Mouse (Mus musculus): ENCODE data around the gene Pdhb. TPM values are rescaled to one million over a fixed set of nuclear protein-coding genes. Genes with fewer than 3 reads are reported as not detected.
"Not testable (repeated sequence)": the region's sequence is repeated elsewhere in the genome, so short reads cannot be mapped to it uniquely, and the experiment has no call there.

The Pdhb gene
- polyA plus RNA-seq, 1 experiment, result 53.1 TPM

DNA sequence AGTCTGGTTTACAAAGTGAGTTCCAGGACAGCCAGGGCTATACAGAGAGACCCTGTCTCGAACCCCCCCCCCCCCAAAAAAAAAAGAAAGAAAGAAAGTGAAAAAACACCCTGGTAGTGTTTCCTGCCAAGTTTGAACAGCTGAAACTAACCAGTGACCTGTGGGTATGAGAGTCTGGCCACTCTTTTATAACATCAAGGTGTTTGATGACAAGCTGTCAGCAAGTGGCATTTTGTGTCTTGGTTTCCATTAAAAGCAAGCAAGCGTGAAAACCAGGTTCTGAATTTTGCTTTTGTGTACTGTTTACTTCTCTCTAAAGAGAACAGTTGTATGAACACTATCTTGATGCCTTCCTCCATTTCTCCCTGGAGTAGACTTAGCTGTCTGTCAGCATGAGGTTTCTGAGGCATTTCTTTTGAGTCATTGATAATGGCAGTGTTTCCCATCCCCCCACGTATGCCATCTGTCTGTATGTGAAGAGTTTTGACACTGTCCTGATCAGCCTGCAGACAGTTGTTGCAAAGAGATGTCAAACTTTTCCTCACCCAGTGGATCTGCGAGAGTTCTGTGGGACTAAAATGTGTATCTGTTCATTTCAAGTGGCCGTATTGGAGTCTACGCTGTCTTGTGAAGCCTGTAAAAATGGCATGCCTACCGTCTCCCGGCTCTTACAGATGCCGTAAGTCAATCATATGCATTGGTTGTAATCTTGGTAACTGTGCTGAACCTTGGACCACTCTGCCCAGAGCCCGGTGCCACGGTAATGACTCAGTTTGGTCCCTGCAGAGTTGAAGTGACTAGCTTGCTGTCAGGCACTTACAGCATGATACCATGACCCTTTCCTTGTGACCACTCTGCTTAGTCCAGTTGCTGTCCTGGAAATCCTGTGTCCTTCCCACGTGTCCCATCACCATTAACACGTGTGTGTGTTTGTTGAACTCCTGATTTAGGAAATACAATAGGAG, 26.9 kb downstream of the Pdhb start:
- no peak for TF ChIP-seq CTCF (IDR thresholded peaks at IDR 0.05; ENCODE audit: insufficient read depth, low read length)
- no peak for TF ChIP-seq POLR2A (IDR thresholded peaks at IDR 0.05; ENCODE audit: borderline replicate concordance, extremely low read depth, low read depth, low read length)
- 88% methylated on average over 13 of the region's 13 CpGs for WGBS
- Histone ChIP-seq H3K4me3 (replicated peaks; ENCODE audit: extremely low read depth, low read depth, low read length) (no peak overlapping the region), H3K4me1 (ENCODE audit: control insufficient read depth, insufficient read depth, low read length) (no peaks in the 10 kb centered on the region; the same call in 1 of the 2 replicates)
- DNase-seq, result no peak

DNA sequence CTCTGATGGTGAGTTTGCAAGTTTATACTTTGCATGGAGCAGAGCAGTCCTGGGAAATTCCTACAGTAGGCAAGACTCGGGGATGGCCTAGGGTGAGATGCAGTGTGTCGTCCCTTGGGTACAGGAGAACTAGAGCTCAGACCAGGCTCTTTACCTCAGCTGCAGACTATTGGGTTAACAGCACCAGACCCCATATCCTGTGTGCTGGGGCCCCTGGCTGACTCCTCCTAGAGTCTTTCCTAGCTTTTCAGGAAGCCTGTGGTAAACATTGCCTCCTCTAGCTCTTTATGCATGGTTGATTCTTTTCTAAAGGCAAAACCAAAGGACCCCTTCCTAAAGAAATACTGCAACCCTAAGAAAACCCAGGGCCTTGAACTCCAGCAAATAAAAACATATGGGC, 31.7 kb downstream of the Pdhb start:
- no peaks in the 10 kb centered on the region; the same call in 1 of the 2 replicates for H3K4me1 ChIP-seq (ENCODE audit: control insufficient read depth, insufficient read depth, low read length)
- TF ChIP-seq POLR2A (IDR thresholded peaks at IDR 0.05; ENCODE audit: borderline replicate concordance, extremely low read depth, low read depth, low read length) (no peak), CTCF (IDR thresholded peaks at IDR 0.05; ENCODE audit: insufficient read depth, low read length) (no peak)
- no peak for DNase-seq
- 73% methylated on average over 2 of the region's 2 CpGs for WGBS
- no peak overlapping the region for H3K4me3 ChIP-seq (replicated peaks; ENCODE audit: extremely low read depth, low read depth, low read length)

DNA sequence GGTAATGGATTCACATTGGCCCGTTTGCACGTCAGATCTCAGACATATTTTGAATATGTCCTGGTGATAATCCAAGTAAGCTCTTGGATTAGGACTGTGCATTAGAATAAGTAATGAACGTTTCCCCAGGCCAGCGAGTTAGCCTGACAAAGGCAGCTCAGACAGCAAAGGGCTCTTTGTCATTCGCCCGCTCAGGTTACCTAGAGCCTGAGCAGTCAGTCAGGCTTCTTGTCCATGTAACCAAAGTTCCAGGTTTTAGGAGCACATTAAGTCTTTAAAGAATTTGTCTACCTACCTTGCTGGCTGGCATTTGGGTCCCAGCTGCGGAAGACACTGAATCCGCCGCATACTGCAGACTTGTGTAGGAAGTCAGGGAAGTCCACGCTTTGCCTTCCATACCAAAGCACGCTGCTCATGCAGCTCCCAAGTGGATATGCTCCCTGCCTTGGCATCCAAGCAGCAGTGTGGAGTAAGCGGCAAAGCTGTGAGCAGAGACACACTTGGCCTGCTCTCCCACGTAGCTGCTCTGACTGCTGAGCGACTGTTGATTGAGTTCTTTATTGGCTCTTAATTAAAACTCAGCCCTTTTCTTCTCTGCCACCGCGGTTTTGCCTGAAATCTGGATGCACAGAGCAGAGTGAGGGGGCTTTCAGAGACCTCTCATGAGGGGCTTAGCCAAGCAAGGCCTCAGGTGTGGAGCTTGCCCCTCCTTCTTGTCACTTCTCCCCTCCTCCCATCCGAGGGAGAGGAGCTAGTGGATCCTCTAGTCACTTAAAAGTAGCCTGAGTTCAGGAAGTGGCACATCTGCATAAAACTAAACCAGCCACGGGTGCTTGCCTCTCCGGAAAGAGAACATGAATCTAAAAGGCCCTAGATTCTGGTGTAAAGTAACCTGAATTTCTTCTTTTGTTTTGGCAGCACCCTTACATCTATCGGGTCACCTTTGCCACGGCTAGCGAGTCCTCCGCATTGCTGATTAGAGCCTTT, 32.8 kb downstream of the Pdhb start:
- no peaks in the 10 kb centered on the region; the same call in 1 of the 2 replicates for H3K4me1 ChIP-seq (ENCODE audit: control insufficient read depth, insufficient read depth, low read length)
- no peak for DNase-seq
- 83% methylated on average over 23 of the region's 23 CpGs for WGBS
- H3K4me3 ChIP-seq (replicated peaks; ENCODE audit: extremely low read depth, low read depth, low read length), result no peak overlapping the region
- TF ChIP-seq POLR2A (IDR thresholded peaks at IDR 0.05; ENCODE audit: borderline replicate concordance, extremely low read depth, low read depth, low read length) (no peak), CTCF (IDR thresholded peaks at IDR 0.05; ENCODE audit: insufficient read depth, low read length) (no peak)

DNA sequence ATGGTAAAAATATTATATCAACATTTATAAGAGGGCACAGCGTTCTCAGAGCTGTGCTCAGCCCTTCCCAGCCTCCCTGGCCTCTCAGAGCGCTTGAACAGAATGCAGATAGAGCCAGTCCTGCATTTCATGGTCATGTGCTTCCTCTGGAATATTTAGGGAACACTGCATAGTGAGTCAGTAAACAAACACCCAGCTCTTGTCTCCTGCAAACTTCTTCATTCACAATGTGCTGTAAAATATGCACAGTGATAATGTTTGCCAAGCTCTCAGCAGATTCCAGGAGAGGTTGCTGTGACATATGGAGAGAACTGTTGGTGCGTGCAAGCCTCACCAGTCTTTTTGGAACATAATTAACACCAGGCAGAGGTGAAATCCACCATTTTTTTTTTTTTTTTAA, 37.7 kb downstream of the Pdhb start:
- WGBS, result 49% methylated on average over 3 of the region's 3 CpGs
- DNase-seq, result peak; percentile 11
- TF ChIP-seq CTCF (IDR thresholded peaks at IDR 0.05; ENCODE audit: insufficient read depth, low read length), result no peak
- no peak for TF ChIP-seq POLR2A (IDR thresholded peaks at IDR 0.05; ENCODE audit: borderline replicate concordance, extremely low read depth, low read depth, low read length)
- Histone ChIP-seq H3K4me1 (ENCODE audit: control insufficient read depth, insufficient read depth, low read length) (peaks cover 8% of the 10 kb centered on the region; the same call in 1 of the 2 replicates), H3K4me3 (replicated peaks; ENCODE audit: extremely low read depth, low read depth, low read length) (no peak overlapping the region)

DNA sequence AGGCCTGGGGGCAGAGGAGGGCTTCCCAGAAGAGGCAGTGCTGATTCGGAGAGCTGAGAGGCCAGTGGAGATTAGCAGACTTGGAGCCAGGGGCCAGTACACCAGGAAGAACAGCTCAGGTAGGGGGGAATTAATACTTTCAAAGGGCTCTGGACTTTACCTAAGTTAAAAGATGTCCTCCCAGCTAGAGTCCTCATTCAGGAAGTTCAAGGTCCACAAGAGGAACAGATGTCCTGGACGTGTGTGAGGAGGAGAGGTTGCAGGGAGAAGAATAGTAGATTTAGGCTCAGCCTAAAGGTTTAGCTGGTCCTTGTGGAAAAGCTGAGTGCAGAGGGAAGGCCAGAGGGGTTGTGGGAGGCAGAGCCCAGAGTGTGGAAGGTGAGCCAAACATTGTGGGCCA, 38.6 kb downstream of the Pdhb start:
- Histone ChIP-seq H3K4me1 (ENCODE audit: control insufficient read depth, insufficient read depth, low read length) (peaks cover 8% of the 10 kb centered on the region; the same call in 1 of the 2 replicates), H3K4me3 (replicated peaks; ENCODE audit: extremely low read depth, low read depth, low read length) (no peak overlapping the region)
- TF ChIP-seq CTCF (IDR thresholded peaks at IDR 0.05; ENCODE audit: insufficient read depth, low read length) (no peak), POLR2A (IDR thresholded peaks at IDR 0.05; ENCODE audit: borderline replicate concordance, extremely low read depth, low read depth, low read length) (no peak)
- no peak for DNase-seq
- 63% methylated on average over 2 of the region's 2 CpGs for WGBS

DNA sequence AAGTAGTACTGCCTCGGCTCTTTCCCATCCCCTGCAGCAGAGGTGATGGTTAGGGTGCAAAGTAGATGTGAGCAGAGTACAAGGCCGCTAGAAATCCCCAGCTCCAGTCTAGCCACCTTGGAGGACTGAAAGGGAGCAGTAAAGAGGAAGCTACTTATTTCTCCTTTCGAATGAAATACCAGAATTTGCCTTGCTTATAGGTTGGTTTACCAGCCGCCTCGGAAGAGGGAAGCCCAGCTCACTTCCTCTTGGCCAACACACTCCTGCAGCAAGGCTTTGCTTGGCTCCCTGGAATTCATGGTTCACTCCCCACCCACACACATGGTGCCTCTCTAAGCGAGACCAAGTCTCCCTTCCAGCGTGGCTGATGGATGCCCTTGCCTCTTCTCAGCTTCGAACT, 40.0 kb downstream of the Pdhb start:
- no peak for DNase-seq
- 73% methylated on average over 8 of the region's 8 CpGs for WGBS
- peaks cover 8% of the 10 kb centered on the region; the same call in 1 of the 2 replicates for H3K4me1 ChIP-seq (ENCODE audit: control insufficient read depth, insufficient read depth, low read length)
- no peak for TF ChIP-seq POLR2A (IDR thresholded peaks at IDR 0.05; ENCODE audit: borderline replicate concordance, extremely low read depth, low read depth, low read length)
- TF ChIP-seq CTCF (IDR thresholded peaks at IDR 0.05; ENCODE audit: insufficient read depth, low read length), result no peak
- H3K4me3 ChIP-seq (replicated peaks; ENCODE audit: extremely low read depth, low read depth, low read length), result no peak overlapping the region

DNA sequence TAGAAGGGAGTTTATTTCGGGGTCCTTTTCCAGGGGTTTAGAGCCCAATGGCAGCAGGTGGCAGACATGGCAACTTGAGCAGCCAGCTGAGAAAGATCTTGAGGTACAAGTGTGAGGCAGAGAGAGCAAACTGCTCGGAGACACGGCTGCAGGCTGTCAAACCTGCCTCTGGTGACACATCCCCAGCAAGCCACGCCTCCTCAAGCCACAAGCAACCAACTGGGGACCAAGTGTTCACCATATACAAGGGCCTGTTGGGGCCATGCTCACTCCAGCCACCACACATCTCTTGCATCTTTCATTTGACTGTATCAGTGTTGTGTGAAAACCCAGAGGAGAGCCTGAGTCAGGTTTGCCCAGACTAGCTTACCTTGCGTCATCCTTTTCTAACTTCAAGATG, 44.9 kb downstream of the Pdhb start:
- Histone ChIP-seq H3K4me1 (ENCODE audit: control insufficient read depth, insufficient read depth, low read length) (no peaks in the 10 kb centered on the region), H3K4me3 (replicated peaks; ENCODE audit: extremely low read depth, low read depth, low read length) (no peak overlapping the region)
- DNase-seq, result no peak
- 67% methylated on average over 5 of the region's 5 CpGs for WGBS
- TF ChIP-seq CTCF (IDR thresholded peaks at IDR 0.05; ENCODE audit: insufficient read depth, low read length) (no peak), POLR2A (IDR thresholded peaks at IDR 0.05; ENCODE audit: borderline replicate concordance, extremely low read depth, low read depth, low read length) (no peak)

DNA sequence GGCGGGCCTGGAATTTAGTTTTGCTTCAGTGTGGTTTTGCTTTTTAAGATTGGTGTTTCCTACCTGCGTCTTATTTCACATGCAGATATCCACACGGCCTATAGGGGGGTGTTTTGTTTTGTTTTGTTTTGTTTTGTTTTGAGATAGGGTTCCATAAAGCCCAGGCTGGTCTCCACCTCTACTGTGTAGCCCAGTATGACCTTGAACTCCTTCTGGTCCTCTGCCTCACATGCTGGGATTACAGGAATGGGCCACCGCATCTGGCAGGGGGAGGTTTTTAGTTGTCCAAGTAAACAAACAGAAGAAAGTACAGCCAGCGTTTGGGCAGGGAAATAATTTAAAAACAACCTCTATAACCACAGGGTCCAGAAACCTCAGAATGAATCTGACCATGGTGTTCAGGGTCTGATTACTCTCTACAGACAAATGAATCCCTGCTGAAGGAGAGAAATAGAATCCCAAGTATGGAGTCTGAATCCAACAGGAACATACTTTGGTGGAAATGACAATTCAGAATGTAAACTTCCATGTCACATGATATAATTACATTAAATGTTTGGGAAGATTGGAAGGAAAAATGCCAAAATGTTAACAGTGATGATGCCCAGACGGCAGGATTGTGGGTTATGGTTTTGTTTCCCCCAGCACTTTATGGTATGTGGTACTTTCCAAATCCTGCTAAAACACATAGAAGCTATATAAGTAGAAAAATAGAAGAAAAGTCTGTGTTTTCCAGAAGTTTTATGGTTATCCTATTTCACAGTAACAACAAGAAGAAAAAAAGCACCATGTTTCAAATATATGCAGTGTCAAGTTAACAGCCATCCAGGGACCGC, 48.6 kb downstream of the Pdhb start:
- no peaks in the 10 kb centered on the region for H3K4me1 ChIP-seq (ENCODE audit: control insufficient read depth, insufficient read depth, low read length)
- TF ChIP-seq CTCF (IDR thresholded peaks at IDR 0.05; ENCODE audit: insufficient read depth, low read length) (no peak), POLR2A (IDR thresholded peaks at IDR 0.05; ENCODE audit: borderline replicate concordance, extremely low read depth, low read depth, low read length) (no peak)
- no peak overlapping the region for H3K4me3 ChIP-seq (replicated peaks; ENCODE audit: extremely low read depth, low read depth, low read length)
- DNase-seq, result no peak
- WGBS, result 76% methylated on average over 7 of the region's 7 CpGs

DNA sequence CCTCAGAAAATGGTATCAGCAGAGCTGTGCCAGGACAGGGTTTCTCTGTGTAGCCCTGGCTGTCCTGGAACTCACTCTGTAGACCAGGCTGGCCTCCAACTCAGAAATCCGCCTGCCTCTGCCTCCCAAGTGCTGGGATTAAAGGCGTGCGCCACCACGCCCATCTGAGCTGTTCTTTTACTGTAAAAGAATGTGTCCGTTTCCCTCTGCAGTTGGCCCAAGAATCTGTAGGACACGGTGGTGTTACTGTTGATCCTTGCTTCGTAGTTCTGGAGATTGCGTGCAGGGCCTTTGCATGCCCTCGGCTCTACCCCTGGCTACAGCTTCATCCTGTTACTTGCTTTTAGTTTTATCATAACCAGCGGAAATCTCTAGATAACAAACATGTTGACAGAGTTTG, 49.2 kb downstream of the Pdhb start:
- DNase-seq; H3K4me3 ChIP-seq (replicated peaks; ENCODE audit: extremely low read depth, low read depth, low read length); H3K4me1 ChIP-seq (ENCODE audit: control insufficient read depth, insufficient read depth, low read length): not testable (repeated sequence)
- 93% methylated on average over 10 of the region's 10 CpGs for WGBS

All from lung, adult 2 months (tissue).